Mouse (Mus musculus) urinary bladder, postnatal 36 days (tissue): ENCODE measurements around the gene Dnah17.
A peak's percentile ranks its signal among the peaks of the same experiment; 100 is the strongest.

Experiments used
- DNase-seq, 2 experiments: peaks; one replicate each; pipeline ENCODE4 v3.0.0; 2022; ENCODE audit warnings: low spot score in 2 of 2, mixed read lengths in 1 of 2

Dnah17 gene

GRCm38 (mm10) chr11:118130534-118130933, at the start of gene Dnah17:
Gene Dnah17, minus strand, starts transcription at chr11:118130634.
- DNase-seq: no peak

GRCm38 (mm10) chr11:118180199-118180598, 49.8 kb upstream of the Dnah17 start:
- no peak for DNase-seq

- DNase-seq: no peak
Observed at GRCm38 (mm10) chr11:118178236-118178635, 47.8 kb upstream of the Dnah17 start.

- DNase-seq: peak in 1 of 2 experiments; percentile 37
Observed at GRCm38 (mm10) chr11:118174752-118175151, 44.3 kb upstream of the Dnah17 start.

GRCm38 (mm10) chr11:118172768-118173167, 42.3 kb upstream of the Dnah17 start:
- no peak for DNase-seq

- no peak for DNase-seq
Observed at GRCm38 (mm10) chr11:118170333-118170732, 39.9 kb upstream of the Dnah17 start.

- DNase-seq: no peak
Observed at GRCm38 (mm10) chr11:118168714-118169113, 38.3 kb upstream of the Dnah17 start.

GRCm38 (mm10) chr11:118166626-118167025, 36.2 kb upstream of the Dnah17 start:
- no peak for DNase-seq

- DNase-seq: no peak
Observed at GRCm38 (mm10) chr11:118165681-118166080, 35.2 kb upstream of the Dnah17 start.

GRCm38 (mm10) chr11:118164566-118164965, 34.1 kb upstream of the Dnah17 start:
- no peak for DNase-seq

GRCm38 (mm10) chr11:118162245-118162644, 31.8 kb upstream of the Dnah17 start:
- no peak for DNase-seq

- DNase-seq: no peak
Observed at GRCm38 (mm10) chr11:118161240-118161639, 30.8 kb upstream of the Dnah17 start.

GRCm38 (mm10) chr11:118160763-118161162, 30.3 kb upstream of the Dnah17 start:
- DNase-seq: no peak

GRCm38 (mm10) chr11:118158753-118159152, 28.3 kb upstream of the Dnah17 start:
- DNase-seq: no peak

- no peak for DNase-seq
Observed at GRCm38 (mm10) chr11:118156480-118157060, 26.1 kb upstream of the Dnah17 start.

GRCm38 (mm10) chr11:118152964-118153363, 22.5 kb upstream of the Dnah17 start:
- no peak for DNase-seq

GRCm38 (mm10) chr11:118151423-118152180, 21.2 kb upstream of the Dnah17 start:
- no peak for DNase-seq

GRCm38 (mm10) chr11:118150115-118150701, 19.8 kb upstream of the Dnah17 start:
- DNase-seq: no peak

- DNase-seq: no peak
Observed at GRCm38 (mm10) chr11:118147877-118148637, 17.6 kb upstream of the Dnah17 start.

GRCm38 (mm10) chr11:118146446-118146845, 16.0 kb upstream of the Dnah17 start:
- no peak for DNase-seq

- DNase-seq: peak; percentile 37 to 66
Observed at GRCm38 (mm10) chr11:118145771-118146351, 15.4 kb upstream of the Dnah17 start.

- no peak for DNase-seq
Observed at GRCm38 (mm10) chr11:118145092-118145491, 14.7 kb upstream of the Dnah17 start.
